Mouse (Mus musculus) frontal cortex, postnatal 36 days (tissue): Measurements from ENCODE around the gene Itpr2.
"Not testable (repeated sequence)": the region's sequence is repeated elsewhere in the genome, so short reads cannot be mapped to it uniquely, and the experiment has no call there.

Experiments used
- DNase-seq, 2 experiments: peaks; one replicate each; pipeline ENCODE4 v3.0.0; 2022; ENCODE audit warnings: low spot score in 2 of 2

The Itpr2 gene

GRCm38 (mm10) chr6:146468361-146468760 lies 33.7 kb downstream of the Itpr2 start:
- no peak for DNase-seq

- DNase-seq, result not testable (repeated sequence)
These were observed 37.4 kb downstream of the Itpr2 start for GRCm38 (mm10) chr6:146464645-146465042.

DNA sequence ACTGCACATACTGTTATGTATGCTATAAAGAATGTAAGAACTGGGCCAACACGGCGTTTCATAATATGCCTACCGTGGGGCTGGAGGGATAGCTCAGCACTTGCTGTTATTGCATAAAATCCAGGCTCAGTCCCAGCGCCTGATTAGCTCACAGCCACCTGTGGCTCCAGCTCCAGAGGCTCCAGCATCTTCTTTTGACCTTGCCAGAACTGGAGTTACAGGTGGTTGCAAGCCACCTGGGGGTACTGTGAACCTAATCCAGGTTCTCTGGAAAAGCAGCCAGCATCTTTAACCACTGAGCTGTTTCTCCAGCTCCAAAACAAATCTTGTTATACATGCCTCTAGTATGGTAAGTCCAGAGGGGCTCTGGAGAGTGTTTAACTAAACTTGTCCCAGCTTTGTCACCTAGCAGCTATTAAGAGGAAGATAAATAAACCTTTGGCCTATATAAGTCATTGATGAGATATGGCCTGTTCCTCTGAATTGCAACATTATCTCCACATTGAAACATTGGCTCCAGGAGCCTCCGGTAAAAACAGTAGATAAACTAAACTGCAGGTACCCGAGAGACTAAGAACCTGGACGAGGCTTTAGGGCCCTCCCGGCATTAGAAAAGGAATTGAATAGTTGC lies 37.9 kb downstream of the Itpr2 start:
- DNase-seq, result no peak

DNA sequence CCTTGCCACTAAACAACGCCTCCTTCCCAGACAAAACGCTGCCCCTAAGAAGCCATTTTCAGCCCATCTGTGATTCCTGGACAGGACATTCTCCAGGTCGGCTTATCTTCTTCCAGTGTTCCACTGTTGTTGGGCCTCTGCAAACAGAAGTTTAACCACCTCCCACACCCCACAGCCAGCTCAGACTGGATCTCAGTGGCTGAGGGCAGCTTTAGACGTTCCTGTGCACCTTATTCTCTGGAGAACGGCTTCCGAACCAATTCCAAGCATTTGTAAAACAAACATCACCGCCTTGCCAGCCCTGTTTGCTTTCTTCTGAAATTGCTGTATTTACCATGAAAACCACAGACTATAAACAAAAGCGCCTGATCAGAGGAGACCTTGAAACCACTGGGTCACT lies 41.1 kb downstream of the Itpr2 start:
- DNase-seq, result no peak

- DNase-seq, result no peak
These were observed 43.6 kb downstream of the Itpr2 start for GRCm38 (mm10) chr6:146458436-146458835.

DNA sequence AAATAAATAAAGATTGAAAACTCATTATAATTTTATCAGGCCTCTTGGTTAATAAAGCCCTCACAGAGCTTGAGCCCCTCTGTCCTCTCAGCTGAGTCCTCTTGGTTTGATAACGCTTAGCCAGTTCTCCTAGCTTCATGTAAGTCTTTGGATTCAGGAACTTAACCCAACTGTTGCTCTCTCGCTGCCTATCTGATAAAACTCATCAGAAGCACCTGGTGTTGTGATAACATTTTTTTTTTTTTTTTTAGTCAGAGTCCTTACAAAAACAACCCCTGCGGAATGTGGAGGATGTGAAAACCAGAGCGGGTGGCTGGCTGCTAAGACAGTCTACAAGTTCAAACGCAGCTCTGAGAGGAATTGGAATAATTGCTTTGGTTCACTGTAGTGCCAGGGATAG lies 45.3 kb downstream of the Itpr2 start:
- DNase-seq, result no peak

GRCm38 (mm10) chr6:146454520-146455511 lies 47.2 kb downstream of the Itpr2 start:
- no peak for DNase-seq

- DNase-seq, result no peak
These were observed 49.5 kb downstream of the Itpr2 start for GRCm38 (mm10) chr6:146452474-146452873.

- peak in 1 of 2 experiments; percentile 6 for DNase-seq
These were observed 55.9 kb downstream of the Itpr2 start for GRCm38 (mm10) chr6:146446032-146446704.

DNA sequence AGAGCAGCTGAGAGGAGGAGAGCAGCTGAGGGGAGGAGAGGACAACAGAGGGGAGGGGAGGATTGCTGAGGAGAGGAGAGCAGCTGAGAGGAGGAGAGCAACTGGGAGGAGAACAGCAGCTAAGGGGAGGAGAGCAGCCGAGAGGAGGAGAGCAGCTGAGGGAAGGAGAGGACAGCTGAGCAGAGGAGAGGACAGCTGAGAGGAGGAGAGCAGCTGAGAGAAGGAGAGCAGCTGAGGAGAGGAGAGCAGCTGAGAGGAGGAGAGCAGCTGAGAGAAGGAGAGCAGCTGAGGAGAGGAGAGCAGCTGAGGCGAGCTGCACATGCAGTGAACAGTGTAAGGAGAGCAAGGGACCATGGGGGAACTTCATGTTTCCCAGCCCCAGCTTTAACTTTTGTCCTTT lies 62.2 kb downstream of the Itpr2 start:
- no peak for DNase-seq

DNA sequence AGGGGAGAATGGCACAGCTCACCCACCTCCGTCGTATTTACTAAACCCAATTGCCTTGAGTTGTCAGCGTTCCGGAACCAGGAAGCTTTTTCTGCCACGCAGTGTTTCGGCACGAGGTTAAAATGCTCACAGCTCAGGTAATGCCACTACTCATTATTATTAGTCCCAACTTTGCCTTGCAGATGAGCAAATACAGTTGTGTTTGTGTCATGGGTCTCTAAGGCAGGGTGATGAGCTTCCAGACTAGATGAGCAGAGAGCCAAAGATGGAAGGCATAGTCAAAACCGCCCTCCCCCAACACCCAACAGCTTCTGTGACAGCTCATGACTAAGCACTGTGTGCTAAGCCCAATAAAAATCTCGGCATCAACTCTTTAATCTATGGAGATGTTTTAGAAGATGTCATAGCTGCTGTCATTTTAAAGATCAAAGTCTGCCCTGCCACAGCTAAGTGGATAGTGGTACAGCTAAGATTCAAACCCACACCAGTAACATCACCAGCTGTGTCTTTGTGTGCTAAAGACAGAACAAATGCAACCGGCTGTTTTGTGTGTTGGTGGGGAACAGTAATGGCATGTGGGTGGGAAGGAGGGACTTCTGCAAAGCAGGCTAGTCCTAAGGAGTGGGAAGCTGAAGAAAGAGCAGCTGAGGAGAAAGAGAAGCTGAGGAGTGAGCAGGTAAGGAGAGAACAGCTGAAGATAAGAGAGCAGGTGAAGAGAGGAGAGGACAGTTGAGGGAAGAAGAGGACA lies 62.8 kb downstream of the Itpr2 start:
- peak; percentile 6 to 20 for DNase-seq

- no peak for DNase-seq
These were observed 64.0 kb downstream of the Itpr2 start for GRCm38 (mm10) chr6:146438057-146438456.

DNA sequence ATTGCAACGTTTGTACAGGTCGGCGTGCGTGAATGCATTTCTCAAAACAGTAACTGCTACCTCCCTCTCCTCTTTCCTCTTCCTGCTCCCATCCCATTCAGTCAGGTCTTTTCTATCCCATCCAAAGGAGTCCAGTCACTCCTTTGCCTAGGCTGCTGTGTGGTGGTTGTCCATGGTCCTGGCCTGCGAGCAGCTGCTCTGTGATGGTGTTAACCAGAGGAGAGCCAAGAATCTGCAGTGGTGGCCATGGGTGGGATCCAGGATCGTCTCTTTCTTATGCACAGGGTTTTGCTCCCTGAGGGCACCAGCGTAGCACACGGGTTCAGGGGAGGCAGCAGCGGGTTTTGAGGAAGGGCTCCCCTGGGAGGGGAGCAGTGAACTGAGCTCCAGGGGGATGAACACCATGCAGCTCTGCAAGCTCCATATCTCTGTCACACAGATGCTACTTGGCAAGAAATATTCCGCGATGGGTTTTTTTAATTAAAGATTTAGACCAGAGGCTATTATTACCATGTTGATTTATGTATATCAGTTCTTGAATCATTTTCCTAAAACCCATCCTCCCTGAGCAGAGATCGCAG lies 65.0 kb downstream of the Itpr2 start:
- no peak for DNase-seq

DNA sequence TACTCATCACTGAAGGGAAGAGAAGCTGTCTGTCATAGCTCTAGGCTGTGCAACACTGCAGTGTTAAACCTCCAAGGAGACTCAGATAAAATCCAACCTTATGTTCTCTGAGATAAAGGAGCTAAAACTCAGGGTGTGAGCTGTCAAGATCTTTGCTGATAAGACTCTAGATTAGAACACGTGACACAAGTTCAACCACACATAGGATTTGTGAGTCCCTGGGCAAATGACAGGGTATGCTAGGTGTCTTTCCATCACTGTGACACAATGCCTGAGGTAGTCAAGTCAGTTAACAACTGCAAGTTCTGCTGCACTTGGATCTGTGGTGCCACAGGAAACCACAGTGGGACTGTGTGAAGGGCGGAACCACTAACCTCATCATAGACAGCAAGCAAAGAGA lies 67.8 kb downstream of the Itpr2 start:
- DNase-seq, result no peak

GRCm38 (mm10) chr6:146432218-146432865 lies 69.7 kb downstream of the Itpr2 start:
- no peak for DNase-seq

- no peak for DNase-seq
These were observed 70.2 kb downstream of the Itpr2 start for GRCm38 (mm10) chr6:146431777-146432176.

DNA sequence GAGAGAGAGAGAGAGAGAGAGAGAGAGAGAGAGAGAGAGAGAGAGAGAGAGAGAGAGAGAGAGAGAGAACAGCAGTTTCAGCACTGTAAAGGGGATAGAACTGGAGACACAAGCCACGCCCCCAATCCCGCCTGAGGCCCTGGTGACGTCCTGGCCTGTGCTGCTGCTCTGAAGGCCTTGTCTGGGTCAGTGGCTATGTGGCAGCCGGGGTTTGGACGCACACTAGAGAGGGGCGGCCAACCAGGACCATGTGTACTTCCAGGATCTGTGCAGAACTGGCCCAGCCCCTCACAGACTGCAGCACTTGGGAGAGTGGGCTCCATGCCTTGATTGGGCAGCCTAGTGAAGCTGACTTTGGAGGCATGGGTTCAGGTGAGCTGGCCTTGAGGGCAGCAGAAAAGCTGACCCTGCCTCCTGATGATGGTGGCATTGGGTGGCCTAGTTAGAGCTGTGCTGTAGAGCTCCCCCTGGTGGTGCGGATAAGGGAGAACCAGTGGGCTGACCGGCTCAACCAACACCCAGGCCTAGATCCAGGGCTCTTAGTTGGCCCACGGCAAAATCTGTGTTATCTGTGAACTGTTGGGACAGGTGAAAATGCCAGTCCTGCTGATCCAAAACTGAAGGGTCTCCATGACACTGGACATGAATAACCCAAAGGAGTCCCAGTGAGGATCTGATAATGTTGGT lies 72.2 kb downstream of the Itpr2 start:
- peak; percentile 6 to 14 for DNase-seq

GRCm38 (mm10) chr6:146424778-146425177 lies 77.2 kb downstream of the Itpr2 start:
- DNase-seq, result no peak

DNA sequence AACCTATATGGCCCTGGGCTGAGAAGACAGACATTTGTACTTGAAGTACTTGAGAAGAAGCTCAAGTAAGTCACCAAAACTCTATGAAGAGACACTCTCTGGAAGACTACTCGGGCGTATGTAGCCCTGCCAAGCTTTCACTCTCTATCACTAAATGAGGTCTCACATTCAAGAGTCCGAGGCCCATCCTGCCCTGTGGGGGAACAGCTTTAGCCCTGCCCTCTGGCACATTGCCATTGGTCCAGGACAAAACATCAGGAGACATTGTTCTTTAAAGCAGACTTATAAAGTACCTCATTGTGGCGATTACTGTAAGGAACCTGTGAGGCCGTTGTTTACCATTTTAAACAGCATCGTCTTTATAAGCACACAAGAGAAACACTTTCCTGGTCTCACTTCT lies 77.7 kb downstream of the Itpr2 start:
- DNase-seq, result no peak

DNA sequence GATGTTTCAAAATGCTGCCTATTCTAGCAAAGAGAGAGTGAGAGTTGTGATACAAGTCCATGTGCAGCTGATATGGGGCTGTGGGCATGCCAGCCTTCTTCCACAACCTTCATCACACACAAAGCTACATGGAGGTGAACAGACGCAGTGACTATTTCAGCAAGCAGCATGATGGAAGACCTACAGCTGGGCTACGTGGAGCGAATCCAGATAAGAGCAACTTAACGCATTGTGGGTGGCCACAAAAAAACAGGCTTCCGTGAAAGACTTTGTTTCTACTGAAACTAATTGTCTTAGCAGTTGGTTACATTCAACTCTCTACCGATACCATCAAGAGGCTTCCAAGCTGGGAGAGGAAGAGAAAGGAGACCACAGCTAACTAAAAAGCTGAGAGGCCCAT lies 81.3 kb downstream of the Itpr2 start:
- DNase-seq, result no peak
